Mouse (Mus musculus) kidney, postnatal 10 days (tissue): ENCODE measurements around the gene Epb41l3.

ENCODE experiments used
- DNase-seq: peaks from one replicate; pipeline ENCODE4 v3.0.0; 2021; ENCODE audit warnings: mixed read lengths

Epb41l3 gene

DNA sequence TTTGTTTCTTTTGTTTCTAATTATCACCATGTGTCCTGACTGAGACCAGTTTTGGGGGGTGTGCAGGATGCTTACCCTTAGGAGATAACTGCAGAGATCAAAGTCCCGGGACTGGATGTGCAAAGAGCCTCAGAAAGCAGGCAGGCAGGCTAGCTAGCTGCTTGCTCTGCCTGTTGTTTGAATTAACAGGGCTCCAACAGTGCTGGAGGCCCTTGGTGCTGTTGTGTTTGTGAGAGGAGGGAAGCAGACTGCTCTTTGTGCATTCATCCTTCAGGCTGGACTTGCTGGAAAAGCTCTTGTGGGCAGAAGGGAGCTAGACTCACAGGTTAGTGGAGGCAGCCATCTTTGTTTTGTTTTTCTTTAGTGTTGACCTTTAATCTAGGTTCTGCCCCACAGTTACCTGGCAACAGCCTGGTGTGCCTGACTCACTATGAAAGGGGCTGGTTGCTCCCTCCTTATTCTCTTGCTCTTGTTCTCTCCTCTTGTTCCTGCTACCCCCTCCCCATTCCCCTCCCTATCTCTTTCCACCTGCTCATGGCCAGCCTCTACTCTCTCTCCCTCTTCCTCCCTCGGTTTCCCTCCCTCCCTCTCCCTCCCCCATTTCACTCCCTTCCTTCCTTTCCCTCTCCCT lies 117.5 kb downstream of the Epb41l3 start:
- DNase-seq: no peak

- DNase-seq: no peak
Observed at GRCm38 (mm10) chr17:69194599-69194998, 119.1 kb downstream of the Epb41l3 start.

GRCm38 (mm10) chr17:69195758-69196157 lies 120.3 kb downstream of the Epb41l3 start:
- DNase-seq: no peak

DNA sequence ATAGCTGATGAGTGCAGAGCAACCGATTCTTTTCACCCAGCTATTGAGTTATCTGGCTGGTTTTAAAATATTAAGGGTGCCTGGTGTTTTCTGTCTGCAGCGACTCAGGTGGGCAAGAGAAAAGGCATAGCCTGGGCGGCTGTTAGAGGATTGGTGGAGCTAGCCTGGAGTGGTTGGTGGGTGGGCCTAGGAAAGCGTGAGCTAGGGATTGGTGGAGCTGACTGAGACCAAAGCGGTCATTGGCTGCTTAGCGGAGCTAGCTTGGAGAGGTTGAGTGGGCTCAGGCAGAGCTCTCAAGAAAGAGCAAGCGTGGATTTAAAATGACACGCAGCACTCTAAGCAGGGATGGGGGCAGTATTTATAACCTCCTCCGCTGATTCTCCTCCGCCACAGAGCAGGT lies 121.2 kb downstream of the Epb41l3 start:
- DNase-seq: no peak

DNA sequence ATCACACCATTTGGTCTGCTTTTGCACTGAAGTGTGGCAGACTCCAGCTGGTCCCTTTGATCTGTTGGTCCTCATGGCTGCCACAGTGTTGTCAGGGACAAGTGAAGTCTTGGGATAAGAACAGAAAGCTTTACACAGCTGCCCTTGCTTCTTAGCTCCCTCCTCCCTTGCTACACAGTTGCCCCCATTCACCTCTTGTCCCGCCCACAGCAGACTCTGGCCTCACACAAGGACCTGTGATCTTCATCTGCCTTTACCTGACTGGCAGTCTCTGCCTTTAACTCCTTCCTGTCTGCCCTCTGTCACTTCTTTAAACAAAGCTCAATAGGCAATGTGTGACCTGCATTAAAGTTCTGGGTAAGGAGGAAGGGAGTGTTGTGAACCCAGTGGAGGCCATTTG lies 123.3 kb downstream of the Epb41l3 start:
- DNase-seq: no peak

GRCm38 (mm10) chr17:69199827-69200226 lies 124.3 kb downstream of the Epb41l3 start:
- no peak for DNase-seq

GRCm38 (mm10) chr17:69200936-69201335 lies 125.5 kb downstream of the Epb41l3 start:
- DNase-seq: no peak

DNA sequence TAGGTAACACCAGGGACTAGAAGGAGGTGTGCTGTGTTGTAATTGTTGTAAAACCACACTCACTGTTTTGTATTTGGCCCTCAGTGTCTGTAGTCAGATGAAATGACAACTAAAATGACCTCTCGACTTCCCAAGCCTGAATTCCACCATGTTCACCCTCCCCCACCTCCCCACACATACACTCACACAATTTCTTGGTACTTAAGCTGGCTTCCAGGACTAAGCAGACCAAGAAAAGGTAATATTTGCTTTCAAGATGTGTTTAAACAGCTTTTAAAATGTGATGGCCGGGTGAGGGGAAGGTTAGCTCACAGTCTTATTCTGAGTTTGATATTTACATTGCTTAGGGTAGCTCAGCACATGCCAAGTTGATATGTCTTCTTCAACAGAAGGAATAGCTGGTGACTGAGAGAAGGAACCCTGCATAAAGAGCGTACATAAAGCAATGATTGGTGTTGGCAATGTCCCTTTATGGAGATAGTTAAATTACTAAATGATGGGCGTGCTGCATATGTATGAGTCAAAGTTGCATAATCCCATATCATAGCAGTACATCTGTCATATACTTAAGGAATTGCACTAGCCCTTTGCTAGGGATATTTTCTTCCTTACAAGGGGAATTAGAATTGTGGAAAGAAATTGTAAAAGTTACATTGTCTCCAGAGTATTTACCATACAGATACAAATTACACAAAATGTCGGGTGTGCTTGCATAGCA lies 130.0 kb downstream of the Epb41l3 start:
- DNase-seq: no peak

DNA sequence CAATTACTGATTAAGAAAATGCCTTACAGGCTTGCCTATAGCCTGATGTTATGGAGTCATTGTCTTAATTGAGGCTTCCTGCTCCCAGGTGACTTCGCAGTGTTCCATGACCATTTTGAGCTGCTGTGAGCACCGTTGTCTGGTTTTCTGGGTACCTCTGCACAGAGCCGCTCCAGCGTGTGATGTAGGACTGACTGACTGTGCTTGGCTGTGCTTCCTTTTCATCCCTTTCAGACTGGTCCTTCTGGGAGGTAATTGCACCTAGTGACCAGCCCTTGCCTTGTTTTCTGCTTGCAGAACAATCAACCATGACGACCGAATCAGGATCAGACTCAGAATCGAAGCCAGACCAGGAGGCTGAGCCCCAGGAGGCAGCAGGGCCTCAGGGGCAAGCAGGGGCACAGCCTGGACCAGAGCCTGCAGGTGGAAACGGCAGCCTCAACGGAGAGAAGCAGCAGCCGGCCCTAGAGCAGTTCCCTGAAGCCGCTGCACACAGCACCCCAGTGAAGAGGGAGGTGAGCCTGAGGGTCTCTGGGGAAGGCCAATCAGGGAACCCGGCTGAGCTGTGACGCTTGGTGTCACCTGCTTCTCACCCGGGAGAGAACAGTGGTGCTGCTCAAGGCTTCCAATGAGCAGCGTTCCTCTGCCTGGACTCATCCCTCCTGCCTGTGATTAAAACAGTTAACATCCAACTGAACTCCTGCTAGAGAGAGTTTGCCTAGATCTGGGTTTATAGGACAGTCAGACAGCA lies 132.3 kb downstream of the Epb41l3 start:
- DNase-seq: no peak

DNA sequence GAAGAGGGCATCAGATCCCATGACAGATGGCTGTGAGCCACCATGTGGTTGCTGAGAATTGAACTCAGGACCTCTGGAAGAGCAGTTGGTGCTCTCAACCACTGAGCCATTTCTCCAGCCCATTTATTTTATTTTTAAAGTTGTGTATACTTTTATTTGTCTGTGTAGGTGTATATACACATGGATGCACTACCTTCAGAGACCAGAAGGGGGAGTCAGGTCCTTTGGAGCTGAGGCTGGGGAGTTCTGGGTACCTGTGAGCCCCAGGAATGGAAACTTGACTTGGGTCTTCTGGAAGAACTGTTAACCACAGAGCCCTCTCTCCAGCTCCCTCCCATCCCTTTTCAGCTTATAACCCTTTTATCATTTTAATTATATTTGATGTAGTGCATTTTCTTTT lies 135.6 kb downstream of the Epb41l3 start:
- DNase-seq: no peak

DNA sequence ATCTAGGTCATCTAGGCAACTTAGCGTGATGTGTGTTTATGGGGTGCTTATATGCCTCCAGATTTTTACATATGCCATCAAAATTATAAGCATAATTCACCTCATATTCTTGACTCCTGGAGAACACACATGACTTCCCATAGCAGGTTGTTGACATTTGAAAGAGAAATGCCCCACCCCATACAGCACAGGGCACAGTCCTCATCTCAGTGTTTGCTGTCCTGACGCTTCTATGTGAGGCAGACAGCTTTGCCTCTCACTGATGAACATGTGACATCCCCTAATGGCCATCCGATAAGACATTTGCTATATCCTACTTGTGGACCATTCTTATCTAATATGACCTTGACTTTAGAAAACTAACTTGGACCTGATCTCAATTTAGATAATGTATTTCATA lies 140.6 kb downstream of the Epb41l3 start:
- DNase-seq: no peak

DNA sequence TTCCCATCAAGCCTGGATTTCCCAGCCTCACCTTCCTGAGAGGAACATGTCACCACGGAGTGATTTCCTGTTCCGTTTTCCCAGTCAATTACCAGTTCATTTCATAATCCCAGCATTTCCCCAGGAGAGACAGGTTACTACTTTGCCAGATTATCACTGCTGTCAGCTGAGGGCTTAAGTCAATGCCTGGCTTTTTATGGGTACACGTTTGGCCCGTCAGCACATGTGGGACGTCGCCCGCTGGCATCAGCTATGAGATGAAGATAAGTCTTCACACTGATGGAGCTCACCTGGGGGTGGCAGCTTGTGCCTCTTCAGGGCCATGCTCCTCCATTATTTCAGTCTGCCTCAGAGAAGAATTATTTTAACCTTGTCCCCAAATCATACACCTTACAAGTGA lies 145.4 kb downstream of the Epb41l3 start:
- DNase-seq: no peak

DNA sequence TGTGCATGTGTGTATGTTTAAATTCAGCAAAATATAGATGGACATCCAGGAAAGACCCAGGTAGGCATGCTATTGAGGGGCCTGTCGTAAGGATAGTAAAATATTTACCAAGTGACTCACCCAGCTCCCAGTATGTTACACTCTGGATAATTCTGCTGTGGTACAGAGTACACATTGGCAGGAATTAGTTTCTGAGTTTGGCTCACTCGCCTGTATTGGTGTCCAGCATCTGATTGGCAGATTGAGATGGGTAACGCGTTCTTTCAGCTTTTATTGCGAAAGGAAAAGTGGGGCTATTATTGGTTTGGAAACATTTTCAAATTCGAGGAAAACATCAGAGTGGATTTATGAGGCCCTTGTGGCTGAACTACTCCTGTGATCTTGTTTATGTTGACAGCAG lies 145.9 kb downstream of the Epb41l3 start:
- DNase-seq: no peak

GRCm38 (mm10) chr17:69221966-69222692 lies 146.6 kb downstream of the Epb41l3 start:
- no peak for DNase-seq

- no peak for DNase-seq
Observed at GRCm38 (mm10) chr17:69225996-69226395, 150.5 kb downstream of the Epb41l3 start.

DNA sequence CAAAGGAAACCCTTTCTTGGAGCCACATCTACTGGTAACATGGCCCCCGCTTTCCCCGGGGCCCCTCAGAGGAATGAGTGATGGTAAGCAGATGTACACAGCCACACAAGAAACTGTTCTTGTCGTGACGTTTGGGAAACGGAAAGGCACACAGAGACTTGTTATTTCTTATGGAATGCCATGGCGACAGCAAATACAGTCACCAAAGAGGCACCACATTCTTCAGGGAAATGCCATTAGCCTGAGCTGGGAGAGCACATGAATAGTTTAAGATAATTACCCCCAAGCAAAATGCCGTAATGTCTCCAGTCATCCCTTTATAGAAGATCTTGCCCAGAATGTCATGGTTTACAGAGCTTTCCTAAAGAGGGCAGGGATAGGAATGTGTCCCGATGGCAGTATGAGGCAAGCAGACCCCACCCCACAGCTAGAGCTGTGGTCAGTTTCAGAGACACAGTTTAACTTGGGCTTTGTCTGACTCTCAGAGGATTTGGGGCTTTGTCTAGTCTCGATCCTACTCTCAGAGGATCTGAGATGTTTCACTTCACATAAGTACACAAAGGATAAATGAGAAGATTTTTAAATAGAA lies 152.0 kb downstream of the Epb41l3 start:
- no peak for DNase-seq

- no peak for DNase-seq
Observed at GRCm38 (mm10) chr17:69229451-69229850, 154.0 kb downstream of the Epb41l3 start.

- no peak for DNase-seq
Observed at GRCm38 (mm10) chr17:69230131-69230621, 154.7 kb downstream of the Epb41l3 start.

DNA sequence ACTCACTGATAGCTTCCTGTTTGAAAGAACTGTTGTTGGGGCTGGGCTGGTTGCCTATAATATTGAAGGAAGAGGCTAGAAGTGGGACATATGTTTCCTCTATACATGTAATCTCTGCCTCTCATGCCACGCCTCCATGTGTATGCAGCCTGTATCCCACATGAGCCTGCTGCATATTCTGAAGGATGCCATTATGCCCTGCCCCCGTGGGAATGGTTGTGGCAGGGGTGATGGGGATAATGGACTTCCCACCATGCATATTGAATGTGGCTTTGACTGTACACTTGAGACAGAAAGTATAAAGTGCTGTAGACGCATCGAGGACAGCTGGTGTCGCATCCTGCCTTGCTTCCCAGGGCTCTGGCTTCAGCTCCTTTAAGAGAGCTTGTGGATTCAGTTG lies 155.9 kb downstream of the Epb41l3 start:
- DNase-seq: no peak

DNA sequence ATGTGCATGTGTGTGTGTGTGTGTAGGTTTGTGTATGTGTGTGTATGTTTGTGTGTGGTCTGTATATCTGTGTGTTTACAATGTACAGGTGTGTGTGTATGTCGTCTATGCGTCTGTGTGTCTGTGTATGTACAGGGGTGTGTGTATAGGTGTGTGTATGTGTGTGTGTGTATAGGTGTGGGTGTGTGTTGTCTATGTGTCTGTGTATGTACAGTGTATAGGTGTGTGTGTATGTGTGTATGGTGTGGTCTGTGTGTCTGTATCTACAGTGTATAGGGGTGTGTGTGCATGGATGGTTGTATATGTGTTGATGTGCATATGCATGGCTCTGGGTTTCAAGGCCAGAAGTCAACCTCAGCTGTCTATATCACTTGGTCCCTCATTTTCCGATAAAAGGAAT lies 161.7 kb downstream of the Epb41l3 start:
- DNase-seq: no peak

- no peak for DNase-seq
Observed at GRCm38 (mm10) chr17:69238810-69239373, 163.4 kb downstream of the Epb41l3 start.

DNA sequence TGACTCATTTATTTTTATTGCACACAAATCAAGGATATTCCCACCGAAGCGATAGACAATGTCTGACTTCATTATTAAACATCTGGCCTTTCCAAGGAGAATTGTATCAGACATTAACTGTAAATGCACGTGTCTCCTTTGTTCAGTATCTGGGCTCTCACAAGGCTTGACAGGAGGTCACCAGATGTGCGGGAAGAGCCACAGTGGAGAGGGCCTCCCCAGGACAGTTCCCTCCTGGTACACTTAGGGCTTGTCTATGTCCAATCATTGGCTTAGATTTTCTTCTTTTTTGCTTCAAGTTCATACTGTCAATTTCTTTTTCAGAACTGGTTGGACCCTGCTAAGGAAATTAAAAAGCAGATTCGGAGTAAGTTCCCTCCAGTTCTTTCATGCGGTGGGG lies 163.9 kb downstream of the Epb41l3 start:
- no peak for DNase-seq
